Mouse (Mus musculus) heart, adult 2 months (tissue): Measurements from ENCODE around the gene Gpr62.

Experiments
- CTCF ChIP-seq: fragments of 200-600 bp; IDR thresholded peaks from 2 replicates; pipeline ENCODE4 v1.8.1; 2022; ENCODE audit warnings: antibody characterized with exemption, mild to moderate bottlenecking, moderate library complexity
- EP300 ChIP-seq: fragments of 200-500 bp; IDR thresholded peaks from 2 replicates; pipeline ENCODE4 v1.6.1; 2011; ENCODE audit warnings: low read depth, low read length, control low read depth; ENCODE audit not compliant: insufficient read depth

- TF ChIP-seq EP300, result no peak
- TF ChIP-seq CTCF, result no peak
Observed at GRCm38 (mm10) chr9:106451298-106451697, 14.4 kb downstream of the Gpr62 start.
